Mouse (Mus musculus): ENCODE data around the gene Edn1. TPM values are rescaled to one million over a fixed set of nuclear protein-coding genes. Genes with fewer than 3 reads are reported as not detected.

Edn1 gene
- polyA plus RNA-seq, 1 experiment from 2014 or later = 6.9 TPM

- no peak overlapping the region for H3K9ac ChIP-seq
- H3K27ac ChIP-seq = no peak overlapping the region
- H3K36me3 ChIP-seq = no peaks in the 10 kb centered on the region
- no peak for ATAC-seq
- no peak overlapping the region for H3K4me3 ChIP-seq (replicated peaks)
- H3K4me2 ChIP-seq (replicated peaks) = no peak overlapping the region
- WGBS = 90% methylated on average over 3 of the region's 3 CpGs
- H3K27me3 ChIP-seq (replicated peaks) = no peaks in the 10 kb centered on the region
- H3K9me3 ChIP-seq = no peaks in the 10 kb centered on the region
- H3K4me1 ChIP-seq (replicated peaks) = no peaks in the 10 kb centered on the region
Observed at GRCm38 (mm10) chr13:42334981-42335380, 33.7 kb downstream of the Edn1 start.

GRCm38 (mm10) chr13:42336414-42336813 lies 35.1 kb downstream of the Edn1 start:
- Histone ChIP-seq H3K9me3 (no peaks in the 10 kb centered on the region), H3K4me1 (replicated peaks) (no peaks in the 10 kb centered on the region), H3K9ac (no peak overlapping the region), H3K4me2 (replicated peaks) (no peak overlapping the region), H3K27ac (no peak overlapping the region), H3K4me3 (replicated peaks) (no peak overlapping the region), H3K27me3 (replicated peaks) (no peaks in the 10 kb centered on the region), H3K36me3 (no peaks in the 10 kb centered on the region)
- no peak for ATAC-seq
- 38% methylated on average over 4 of the region's 4 CpGs for WGBS

GRCm38 (mm10) chr13:42337072-42337471 lies 35.8 kb downstream of the Edn1 start:
- ATAC-seq = no peak
- Histone ChIP-seq H3K9ac (no peak overlapping the region), H3K9me3 (no peaks in the 10 kb centered on the region), H3K4me2 (replicated peaks) (no peak overlapping the region), H3K27me3 (replicated peaks) (no peaks in the 10 kb centered on the region), H3K27ac (no peak overlapping the region), H3K36me3 (no peaks in the 10 kb centered on the region), H3K4me3 (replicated peaks) (no peak overlapping the region), H3K4me1 (replicated peaks) (no peaks in the 10 kb centered on the region)
- 80% methylated on average over 2 of the region's 2 CpGs for WGBS

GRCm38 (mm10) chr13:42339466-42339865 lies 38.2 kb downstream of the Edn1 start:
- H3K36me3 ChIP-seq = no peaks in the 10 kb centered on the region
- H3K4me3 ChIP-seq (replicated peaks) = no peak overlapping the region
- no peak overlapping the region for H3K9ac ChIP-seq
- H3K4me2 ChIP-seq (replicated peaks) = no peak overlapping the region
- ATAC-seq = no peak
- no peaks in the 10 kb centered on the region for H3K9me3 ChIP-seq
- H3K4me1 ChIP-seq (replicated peaks) = no peaks in the 10 kb centered on the region
- no peak overlapping the region for H3K27ac ChIP-seq
- H3K27me3 ChIP-seq (replicated peaks) = no peaks in the 10 kb centered on the region
- WGBS = 55% methylated on average over 2 of the region's 2 CpGs

- ATAC-seq = peak; percentile 79
- no peaks in the 10 kb centered on the region for H3K36me3 ChIP-seq
- 58% methylated on average over 2 of the region's 2 CpGs for WGBS
- H3K4me1 ChIP-seq (replicated peaks) = no peaks in the 10 kb centered on the region
- H3K9me3 ChIP-seq = no peaks in the 10 kb centered on the region
- no peak overlapping the region for H3K9ac ChIP-seq
- no peak overlapping the region for H3K4me2 ChIP-seq (replicated peaks)
- H3K27ac ChIP-seq = no peak overlapping the region
- H3K27me3 ChIP-seq (replicated peaks) = no peaks in the 10 kb centered on the region
- H3K4me3 ChIP-seq (replicated peaks) = no peak overlapping the region
Observed at GRCm38 (mm10) chr13:42341871-42342532, 40.7 kb downstream of the Edn1 start.

GRCm38 (mm10) chr13:42345439-42345838 lies 44.2 kb downstream of the Edn1 start:
- H3K27me3 ChIP-seq (replicated peaks) = no peaks in the 10 kb centered on the region
- WGBS = 77% methylated on average over 7 of the region's 7 CpGs
- H3K4me2 ChIP-seq (replicated peaks) = no peak overlapping the region

GRCm38 (mm10) chr13:42346414-42346813 lies 45.1 kb downstream of the Edn1 start:
- H3K9me3 ChIP-seq = no peaks in the 10 kb centered on the region
- H3K4me3 ChIP-seq (replicated peaks) = no peak overlapping the region
- no peak overlapping the region for H3K27ac ChIP-seq
- H3K4me2 ChIP-seq (replicated peaks) = no peak overlapping the region
- H3K4me1 ChIP-seq (replicated peaks) = no peaks in the 10 kb centered on the region
- peak; percentile 81 for ATAC-seq
- no peaks in the 10 kb centered on the region for H3K27me3 ChIP-seq (replicated peaks)
- no peak overlapping the region for H3K9ac ChIP-seq
- no peaks in the 10 kb centered on the region for H3K36me3 ChIP-seq
- WGBS = 37% methylated on average over 7 of the region's 7 CpGs

More at GRCm38 (mm10) chr13:42345439-42345838, 44.2 kb downstream of the Edn1 start:
- no peak overlapping the region for H3K4me3 ChIP-seq (replicated peaks)
- no peaks in the 10 kb centered on the region for H3K9me3 ChIP-seq
- no peaks in the 10 kb centered on the region for H3K36me3 ChIP-seq
- H3K4me1 ChIP-seq (replicated peaks) = no peaks in the 10 kb centered on the region
- H3K9ac ChIP-seq = no peak overlapping the region
- no peak for ATAC-seq
- H3K27ac ChIP-seq = no peak overlapping the region

- Histone ChIP-seq H3K4me3 (replicated peaks) (no peak overlapping the region), H3K9me3 (no peaks in the 10 kb centered on the region), H3K27ac (no peak overlapping the region), H3K4me2 (replicated peaks) (no peak overlapping the region), H3K4me1 (replicated peaks) (no peaks in the 10 kb centered on the region), H3K36me3 (no peaks in the 10 kb centered on the region), H3K27me3 (replicated peaks) (no peaks in the 10 kb centered on the region), H3K9ac (no peak overlapping the region)
- WGBS = 50% methylated on average over 7 of the region's 7 CpGs
- ATAC-seq = no peak
Observed at GRCm38 (mm10) chr13:42351675-42352074, 50.4 kb downstream of the Edn1 start.

Other genes with a start within 250 kb of the Edn1 start
- gene Hivep1, start 249.5 kb upstream of the Edn1 start, polyA plus RNA-seq (2015; fragmentation: Nextera tagmentation; extraction: Ambion mirVana) = 8.7 and 10.4 TPM in 2 replicates